Mouse (Mus musculus) embryonic fibroblast, embryonic 13.5 days (primary cell): Measurements from ENCODE around the gene Gnai3.

Experiments used
- CTCF ChIP-seq: IDR thresholded peaks from 2 replicates; pipeline ENCODE4 v1.5.1; 2011; ENCODE audit warnings: mild to moderate bottlenecking, control low read depth, low read length, moderate library complexity, borderline replicate concordance; ENCODE audit not compliant: insufficient read depth
- POLR2A ChIP-seq: IDR thresholded peaks from 2 replicates; pipeline ENCODE4 v1.6.1; 2011; ENCODE audit warnings: low read depth, mild to moderate bottlenecking, control low read depth, low read length, moderate library complexity

DNA sequence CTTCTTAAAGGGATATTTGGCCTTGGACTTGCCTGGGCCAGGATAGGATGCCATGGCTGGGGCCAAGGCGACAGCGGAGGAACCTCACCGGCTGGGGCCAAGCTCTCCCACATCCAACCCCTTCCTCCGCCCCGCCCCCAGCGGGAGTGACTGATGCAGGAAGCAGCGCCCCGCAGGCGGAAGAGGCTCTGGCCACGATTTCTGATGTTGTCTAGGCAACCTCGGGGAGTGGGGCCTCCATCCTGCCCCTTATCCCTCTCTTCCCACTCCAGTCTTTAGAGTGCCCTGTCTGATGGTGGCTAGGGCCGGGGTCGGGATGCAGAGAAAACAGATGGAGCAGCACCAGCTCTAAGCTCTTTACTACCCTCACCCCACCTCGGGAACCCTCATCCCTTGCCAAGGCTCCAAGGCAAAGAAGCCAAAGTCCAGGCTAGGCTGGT is 60.6 kb downstream of the Gnai3 start:
- TF ChIP-seq POLR2A (peak; percentile 76), CTCF (no peak)
